Mouse (Mus musculus) liver, embryonic 16.5 days (tissue): ENCODE results near the gene Ang. TPM values are rescaled to one million over a fixed set of nuclear protein-coding genes. Genes with fewer than 3 reads are reported as not detected.
A peak's percentile ranks its signal among the peaks of the same experiment; 100 is the strongest.

Source experiments
- ATAC-seq: fragments of 200-750 bp; cut with Nextera tagmentation; 2 replicates; pipeline ENCODE4 v1.8.0; 2017; ENCODE audit warnings: low read depth, mild to moderate bottlenecking, moderate number of reproducible peaks, moderate library complexity
- H3K27ac ChIP-seq: fragments of 300-500 bp; sonication (generic); 2 replicates; pipeline ENCODE4 v1.5.1; 2014; ENCODE audit warnings: mild to moderate bottlenecking, low read length
- H3K27me3 ChIP-seq: fragments of 300-500 bp; sonication (generic); 2 replicates; pipeline ENCODE4 v1.6.1; 2014; ENCODE audit warnings: low read depth, low read length, mixed read lengths; ENCODE audit not compliant: control insufficient read depth, insufficient read depth
- H3K36me3 ChIP-seq: fragments of 300-500 bp; sonication (generic); 2 replicates; pipeline ENCODE4 v1.6.1; 2014; ENCODE audit warnings: mild to moderate bottlenecking; ENCODE audit not compliant: control insufficient read depth, insufficient read depth
- H3K4me1 ChIP-seq: fragments of 300-500 bp; sonication (generic); 2 replicates; pipeline ENCODE4 v1.6.1; 2014; ENCODE audit warnings: low read depth, low read length, mixed read lengths; ENCODE audit not compliant: control insufficient read depth
- H3K4me2 ChIP-seq: fragments of 300-500 bp; sonication (generic); 2 replicates; pipeline ENCODE4 v1.6.1; 2014; ENCODE audit warnings: low read depth, low read length, mixed read lengths
- H3K4me3 ChIP-seq: fragments of 300-500 bp; sonication (generic); 2 replicates; pipeline ENCODE4 v1.5.1; 2014; ENCODE audit warnings: low read depth, mild to moderate bottlenecking, low read length
- H3K9ac ChIP-seq: fragments of 300-500 bp; sonication (generic); 2 replicates; pipeline ENCODE4 v1.6.1; 2014; ENCODE audit warnings: low read depth, low read length
- H3K9me3 ChIP-seq: fragments of 300-500 bp; sonication (generic); replicated peaks from 2 replicates; pipeline ENCODE4 v1.6.1; 2016; ENCODE audit warnings: low read length; ENCODE audit not compliant: control insufficient read depth
- WGBS: fragments of 180-500 bp; shearing (Covaris S2); extraction: QIAGEN DNeasy Blood & Tissue Kit; methylation state at CpG from one replicate; pipeline ENCODE4 v1.1.7; 2014; ENCODE audit not compliant: insufficient replicate concordance; 5-methylcytosine and 5-hydroxymethylcytosine counted together
- polyA plus RNA-seq: library from polyadenylated mRNA; unstranded; fragments of >200 nt; fragmentation: Nextera tagmentation; extraction: Ambion mirVana; gene quantifications from 2 replicates; pipeline ENCODE4 v1.2.1, GENCODE M21; 2015

The Ang gene
- 6.7 and 8.4 TPM in 2 replicates for polyA plus RNA-seq

DNA sequence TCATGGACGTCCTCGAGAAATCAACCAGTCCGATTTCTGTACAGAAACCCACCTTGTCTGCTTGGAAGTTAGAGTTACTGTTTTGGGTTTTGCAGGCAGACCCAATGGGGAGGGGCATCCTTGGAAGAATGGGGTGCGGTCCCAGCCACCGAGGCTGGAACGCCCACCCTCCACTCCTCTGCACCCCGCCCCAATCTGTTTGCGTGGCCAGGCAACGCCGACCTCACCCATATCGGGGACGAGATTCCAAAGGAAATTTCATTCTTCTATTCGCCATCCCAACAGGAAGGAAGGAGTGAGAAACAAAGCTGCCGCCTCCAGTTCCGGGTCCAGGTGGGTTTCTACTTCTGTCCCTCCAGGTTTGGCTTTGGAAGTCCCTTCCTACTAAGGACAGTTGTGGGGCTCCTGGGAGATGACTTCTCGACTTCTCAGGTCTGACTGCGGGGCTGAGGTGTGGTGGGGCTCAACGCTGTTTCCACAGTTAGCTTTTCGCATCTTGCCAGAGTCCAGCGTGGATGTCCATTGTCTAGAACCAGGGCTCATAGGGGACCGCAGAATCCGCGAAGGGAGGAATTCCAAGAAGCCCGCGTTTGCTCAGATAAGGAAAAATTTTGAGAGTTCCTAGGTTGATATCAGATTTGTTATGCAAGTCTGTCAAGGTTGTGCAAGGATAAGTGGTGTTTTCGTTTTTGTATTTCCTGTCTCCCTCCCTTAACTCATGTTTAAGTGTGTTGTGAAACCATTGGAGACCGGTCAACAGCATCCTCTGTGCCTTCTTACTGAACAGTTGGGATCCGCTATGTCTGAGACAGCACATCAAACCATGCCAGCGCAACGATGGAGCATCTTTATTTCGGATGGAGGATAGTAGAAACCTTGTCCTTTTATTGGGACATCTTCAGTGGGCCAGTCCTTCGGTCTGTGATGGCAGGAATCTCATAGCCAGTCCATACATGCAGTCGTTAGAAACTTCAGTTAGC, at the start of gene Ang, which contains the start of gene Rnase4:
Gene Ang (plus strand): TSS at position 230 of the 980 bp plus-strand sequence.
Gene Rnase4 (plus strand): TSS at position 157 of the 980 bp plus-strand sequence.
- Histone ChIP-seq H3K9me3 (no peaks in the 10 kb centered on the region), H3K36me3 (no peaks in the 10 kb centered on the region), H3K4me1 (peaks cover 37% of the 10 kb centered on the region), H3K27ac (peak within 1 kb of the TSS; percentile 78), H3K9ac (peak within 1 kb of the TSS; percentile 61), H3K27me3 (no peaks in the 10 kb centered on the region), H3K4me3 (peak within 1 kb of the TSS; percentile 77), H3K4me2 (peak within 1 kb of the TSS; percentile 92)
- WGBS: 8% methylated on average over 33 of the region's 33 CpGs
- no peak for ATAC-seq

DNA sequence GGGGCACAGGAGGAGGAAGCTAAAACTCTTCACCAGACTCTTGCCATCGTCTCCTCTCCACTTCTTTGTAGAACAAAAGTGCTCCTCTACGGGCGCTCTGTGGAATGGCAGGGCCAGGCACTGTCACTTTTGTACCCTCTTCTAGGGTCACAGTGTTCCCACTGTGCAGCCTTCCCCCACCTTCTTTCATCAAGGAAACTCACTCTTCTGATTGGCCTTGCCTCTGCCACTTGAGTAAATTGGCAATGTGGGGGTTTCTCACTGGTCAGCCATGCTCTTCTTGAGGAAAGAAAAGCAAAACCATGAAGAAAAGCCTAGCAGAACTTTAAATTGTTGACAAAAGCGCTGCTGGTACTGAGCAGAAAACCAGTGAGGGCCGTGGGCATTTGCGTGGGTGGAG, 49.2 kb upstream of the Ang start, which contains the start of gene Rnase9:
Gene Rnase9 (minus strand): TSS at position 101 of the 400 bp plus-strand sequence.
- H3K27me3 ChIP-seq: no peaks in the 10 kb centered on the region
- H3K27ac ChIP-seq: no peak within 1 kb of the TSS
- no peak within 1 kb of the TSS for H3K9ac ChIP-seq
- no peaks in the 10 kb centered on the region for H3K36me3 ChIP-seq
- H3K4me2 ChIP-seq: no peak within 1 kb of the TSS
- WGBS: 65% methylated on average over 6 of the region's 6 CpGs
- no peak within 1 kb of the TSS for H3K4me3 ChIP-seq
- ATAC-seq: no peak
- H3K9me3 ChIP-seq: no peaks in the 10 kb centered on the region
- no peaks in the 10 kb centered on the region for H3K4me1 ChIP-seq

- Histone ChIP-seq H3K9me3 (no peaks in the 10 kb centered on the region), H3K9ac (no peak overlapping the region), H3K4me2 (no peak overlapping the region), H3K36me3 (no peaks in the 10 kb centered on the region), H3K4me1 (no peaks in the 10 kb centered on the region), H3K27me3 (no peaks in the 10 kb centered on the region), H3K4me3 (no peak overlapping the region), H3K27ac (no peak overlapping the region)
- ATAC-seq: no peak
- 7% methylated on average over 5 of the region's 5 CpGs for WGBS
Observed at GRCm38 (mm10) chr14:51047846-51048245, 43.1 kb upstream of the Ang start.

DNA sequence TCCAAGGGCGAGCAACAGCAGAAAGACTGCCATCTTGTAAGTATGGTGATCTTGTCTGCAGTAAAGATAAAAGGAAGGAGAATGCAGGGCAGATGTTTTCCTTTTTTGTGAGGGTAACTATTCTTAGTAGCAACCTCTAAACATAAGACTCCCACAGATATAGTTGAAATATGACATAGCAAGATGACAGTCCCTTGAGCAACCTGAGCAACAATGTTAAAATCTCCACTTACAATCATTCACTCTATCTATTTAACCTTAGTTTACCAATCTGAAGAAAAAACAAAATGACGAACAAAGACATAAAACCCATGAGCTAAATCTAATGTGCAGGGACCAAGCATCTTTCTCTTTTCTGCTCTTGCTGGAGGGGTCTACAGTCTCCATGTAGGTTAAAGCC, 40.9 kb upstream of the Ang start, which contains the start of gene Rnase11:
Gene Rnase11 (minus strand): TSS at position 101 of the 400 bp plus-strand sequence.
- no peaks in the 10 kb centered on the region for H3K27me3 ChIP-seq
- H3K36me3 ChIP-seq: no peaks in the 10 kb centered on the region
- H3K4me2 ChIP-seq: no peak within 1 kb of the TSS
- H3K9me3 ChIP-seq: no peaks in the 10 kb centered on the region
- WGBS: 57% methylated on average over 2 of the region's 2 CpGs
- no peak within 1 kb of the TSS for H3K27ac ChIP-seq
- H3K4me3 ChIP-seq: no peak within 1 kb of the TSS
- no peak within 1 kb of the TSS for H3K9ac ChIP-seq
- ATAC-seq: no peak
- no peaks in the 10 kb centered on the region for H3K4me1 ChIP-seq

DNA sequence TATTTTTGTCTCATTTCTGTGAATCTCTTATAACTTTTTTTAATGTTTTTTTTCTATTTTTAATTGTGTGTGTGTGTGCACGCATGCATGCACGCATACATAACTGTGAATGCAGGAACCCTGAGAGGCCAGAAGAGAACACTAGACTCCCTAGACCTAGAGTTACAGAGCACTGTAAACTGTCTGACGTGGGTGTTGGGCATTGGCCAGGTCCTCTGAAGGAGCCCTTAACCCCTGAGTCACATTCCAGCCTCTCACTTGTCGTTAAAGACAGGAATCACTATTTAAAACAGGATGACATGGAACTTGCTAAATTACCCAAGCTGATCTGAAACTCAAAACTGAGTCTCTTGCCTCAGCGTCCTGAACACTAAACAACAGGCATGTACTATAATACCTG, 39.0 kb upstream of the Ang start:
- H3K27me3 ChIP-seq: no peaks in the 10 kb centered on the region
- no peak for ATAC-seq
- no peaks in the 10 kb centered on the region for H3K4me1 ChIP-seq
- H3K36me3 ChIP-seq: no peaks in the 10 kb centered on the region
- H3K4me2 ChIP-seq: no peak overlapping the region
- H3K9ac ChIP-seq: no peak overlapping the region
- H3K27ac ChIP-seq: no peak overlapping the region
- no peaks in the 10 kb centered on the region for H3K9me3 ChIP-seq
- 57% methylated on average over 5 of the region's 5 CpGs for WGBS
- no peak overlapping the region for H3K4me3 ChIP-seq

DNA sequence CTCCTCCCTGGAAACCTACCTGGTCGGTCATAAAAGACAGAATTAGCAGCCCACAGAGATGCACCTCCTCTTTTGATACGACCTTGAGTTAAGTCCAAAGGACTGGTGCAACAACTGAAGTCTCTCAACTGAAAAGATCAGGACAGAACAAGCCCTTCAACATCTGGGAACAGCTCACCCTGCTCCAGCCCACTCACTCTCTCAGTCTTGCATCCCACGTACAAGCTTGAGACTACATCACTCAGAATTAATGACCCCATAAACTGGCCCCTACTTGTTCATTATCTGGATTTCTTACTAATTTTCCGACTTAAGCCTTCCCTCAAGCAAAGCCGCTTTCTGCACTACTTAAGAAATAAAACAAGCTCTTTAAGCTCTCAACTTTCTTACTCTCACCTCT, 37.8 kb upstream of the Ang start:
- H3K4me2 ChIP-seq: no peak overlapping the region
- no peaks in the 10 kb centered on the region for H3K27me3 ChIP-seq
- WGBS: 60% methylated on average over 5 of the region's 5 CpGs
- ATAC-seq: no peak
- peaks cover 6% of the 10 kb centered on the region for H3K4me1 ChIP-seq
- H3K9me3 ChIP-seq: no peaks in the 10 kb centered on the region
- H3K9ac ChIP-seq: no peak overlapping the region
- no peak overlapping the region for H3K4me3 ChIP-seq
- no peaks in the 10 kb centered on the region for H3K36me3 ChIP-seq
- no peak overlapping the region for H3K27ac ChIP-seq

- no peak for ATAC-seq
- H3K4me1 ChIP-seq: peaks cover 6% of the 10 kb centered on the region
- no peaks in the 10 kb centered on the region for H3K27me3 ChIP-seq
- no peaks in the 10 kb centered on the region for H3K9me3 ChIP-seq
- no peak overlapping the region for H3K4me2 ChIP-seq
- no peaks in the 10 kb centered on the region for H3K36me3 ChIP-seq
- 48% methylated on average over 13 of the region's 13 CpGs for WGBS
- H3K27ac ChIP-seq: no peak overlapping the region
- H3K9ac ChIP-seq: no peak overlapping the region
- no peak overlapping the region for H3K4me3 ChIP-seq
Observed at GRCm38 (mm10) chr14:51054243-51055237, 36.4 kb upstream of the Ang start.

- Histone ChIP-seq H3K27me3 (no peaks in the 10 kb centered on the region), H3K9ac (no peak within 1 kb of the TSS), H3K4me3 (no peak within 1 kb of the TSS), H3K27ac (no peak within 1 kb of the TSS), H3K4me1 (peaks cover 11% of the 10 kb centered on the region), H3K36me3 (no peaks in the 10 kb centered on the region), H3K9me3 (no peaks in the 10 kb centered on the region), H3K4me2 (no peak within 1 kb of the TSS)
- WGBS: 8% methylated on average over 9 of the region's 9 CpGs
- ATAC-seq: peak; percentile 58
Observed at GRCm38 (mm10) chr14:51057401-51057831, 33.5 kb upstream of the Ang start, which contains the start of gene Rnase12. Gene Rnase12, minus strand, starts transcription at chr14:51057661.
